Mouse (Mus musculus): ENCODE measurements around the gene Stxbp2. TPM values are rescaled to one million over a fixed set of nuclear protein-coding genes. Genes with fewer than 3 reads are reported as not detected.

Gene Stxbp2
- polyA plus RNA-seq, 1 experiment from 2014 or later = 38.7 TPM

DNA sequence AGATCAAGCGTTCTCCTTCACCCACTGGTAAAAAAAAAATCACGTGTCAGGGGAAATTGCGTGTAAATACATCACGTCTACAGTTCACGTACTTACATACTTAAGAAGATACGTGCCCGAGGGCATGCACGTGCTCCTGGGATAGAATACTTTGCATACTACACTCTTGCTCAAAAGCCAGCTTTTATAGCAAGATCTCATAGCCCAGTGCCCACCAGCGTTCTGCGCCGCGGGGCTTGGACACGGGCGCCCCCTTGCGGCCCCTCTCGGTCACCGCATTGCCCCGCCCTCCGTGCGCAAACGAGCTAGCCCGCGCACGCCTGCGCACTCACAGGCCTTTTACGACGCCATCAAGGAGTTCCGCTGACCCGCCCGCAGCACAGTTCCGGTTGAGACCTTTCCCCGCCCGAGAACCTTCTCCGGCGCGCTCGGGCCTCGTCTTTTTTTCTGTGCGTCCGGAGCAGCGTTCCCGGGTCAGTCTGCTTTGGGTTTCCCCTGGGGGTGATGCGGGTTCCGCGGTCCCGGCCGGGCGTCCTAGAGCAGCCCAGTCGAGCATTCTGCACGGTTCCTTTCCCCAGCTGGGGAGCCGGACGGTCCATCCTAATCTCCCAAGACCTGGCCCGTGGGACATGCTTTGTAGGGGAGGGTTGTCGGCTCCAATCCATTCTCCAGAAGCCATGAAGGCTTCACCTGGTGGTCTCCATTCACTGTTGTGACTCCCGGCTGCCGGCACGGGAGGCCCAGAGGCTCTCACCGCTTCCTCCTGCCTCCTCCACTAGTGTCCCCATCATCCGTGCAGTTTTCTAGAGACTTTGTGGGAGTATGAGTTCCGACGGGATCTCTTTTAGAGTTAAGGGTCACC lies 45.6 kb downstream of the Stxbp2 start, which contains the start of gene Trappc5:
Trappc5 (plus strand) TSS at position 169 of the 862 bp plus-strand sequence.
- Histone ChIP-seq H3K36me3 (peaks cover 30% of the 10 kb centered on the region), H3K4me3 (peak within 1 kb of the TSS; percentile 78), H3K27ac (peak within 1 kb of the TSS; percentile 94), H3K27me3 (ENCODE audit: insufficient read depth, poor library complexity, severe bottlenecking) (no peaks in the 10 kb centered on the region), H3K9me3 (peaks cover 5% of the 10 kb centered on the region; the same call in 1 of the 2 replicates), H3K4me1 (replicated peaks) (peaks cover 24% of the 10 kb centered on the region)
- WGBS = 2% methylated on average over 61 of the region's 61 CpGs
- peak; percentile 93 for DNase-seq (ENCODE audit: low spot score)

- peaks cover 5% of the 10 kb centered on the region; the same call in 1 of the 2 replicates for H3K9me3 ChIP-seq
- peaks cover 37% of the 10 kb centered on the region for H3K36me3 ChIP-seq
- WGBS = 10% methylated on average over 15 of the region's 15 CpGs
- no peaks in the 10 kb centered on the region for H3K27me3 ChIP-seq (ENCODE audit: insufficient read depth, poor library complexity, severe bottlenecking)
- peak overlapping the region; percentile 94 for H3K27ac ChIP-seq
- H3K4me3 ChIP-seq = peak overlapping the region; percentile 78
- no peak for DNase-seq (ENCODE audit: low spot score)
- peaks cover 24% of the 10 kb centered on the region for H3K4me1 ChIP-seq (replicated peaks)
Measured at GRCm38 (mm10) chr8:3676993-3677579, 46.3 kb downstream of the Stxbp2 start.

DNA sequence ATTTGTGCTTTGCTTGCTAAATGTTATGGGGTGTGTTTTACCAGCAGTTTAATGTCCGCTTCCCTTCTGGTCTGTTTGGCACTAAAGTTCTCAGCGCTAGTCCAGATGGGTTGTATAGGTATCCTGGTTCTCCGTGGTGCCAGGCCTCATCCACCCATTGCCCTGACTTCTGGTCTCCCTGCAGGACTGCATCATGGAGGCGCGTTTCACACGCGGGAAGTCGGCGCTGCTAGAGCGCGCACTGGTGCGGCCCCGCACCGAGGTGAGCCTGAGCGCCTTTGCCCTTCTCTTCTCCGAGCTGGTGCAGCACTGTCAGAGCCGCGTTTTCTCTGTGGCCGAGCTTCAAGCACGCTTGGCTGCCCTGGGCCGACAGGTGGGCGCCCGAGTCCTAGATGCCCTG lies 48.1 kb downstream of the Stxbp2 start:
- H3K36me3 ChIP-seq = peaks cover 46% of the 10 kb centered on the region
- 96% methylated on average over 23 of the region's 23 CpGs for WGBS

GRCm38 (mm10) chr8:3679236-3679635 lies 48.5 kb downstream of the Stxbp2 start:
- WGBS = 97% methylated on average over 23 of the region's 23 CpGs
- Histone ChIP-seq H3K9me3 (peaks cover 5% of the 10 kb centered on the region; the same call in 1 of the 2 replicates), H3K4me3 (no peak overlapping the region), H3K27ac (no peak overlapping the region), H3K36me3 (peaks cover 46% of the 10 kb centered on the region), H3K4me1 (replicated peaks) (peaks cover 18% of the 10 kb centered on the region), H3K27me3 (ENCODE audit: insufficient read depth, poor library complexity, severe bottlenecking) (no peaks in the 10 kb centered on the region)
- no peak for DNase-seq (ENCODE audit: low spot score)

More for the DNA sequence above, 48.1 kb downstream of the Stxbp2 start:
- Histone ChIP-seq H3K9me3 (peaks cover 5% of the 10 kb centered on the region; the same call in 1 of the 2 replicates), H3K27ac (no peak overlapping the region), H3K4me3 (no peak overlapping the region), H3K27me3 (ENCODE audit: insufficient read depth, poor library complexity, severe bottlenecking) (no peaks in the 10 kb centered on the region), H3K4me1 (replicated peaks) (peaks cover 18% of the 10 kb centered on the region)
- DNase-seq (ENCODE audit: low spot score) = no peak

- H3K36me3 ChIP-seq = peaks cover 46% of the 10 kb centered on the region
Measured at GRCm38 (mm10) chr8:3679656-3680055, 48.9 kb downstream of the Stxbp2 start.

GRCm38 (mm10) chr8:3682435-3682834 lies 51.7 kb downstream of the Stxbp2 start:
- Histone ChIP-seq H3K4me1 (replicated peaks) (peaks cover 13% of the 10 kb centered on the region), H3K27me3 (ENCODE audit: insufficient read depth, poor library complexity, severe bottlenecking) (no peaks in the 10 kb centered on the region), H3K36me3 (peaks cover 46% of the 10 kb centered on the region), H3K4me3 (no peak overlapping the region), H3K27ac (no peak overlapping the region), H3K9me3 (peaks cover 5% of the 10 kb centered on the region; the same call in 1 of the 2 replicates)
- DNase-seq (ENCODE audit: low spot score) = no peak
- 95% methylated on average over 5 of the region's 5 CpGs for WGBS

More at GRCm38 (mm10) chr8:3679656-3680055, 48.9 kb downstream of the Stxbp2 start:
- H3K4me3 ChIP-seq = no peak overlapping the region
- peaks cover 5% of the 10 kb centered on the region; the same call in 1 of the 2 replicates for H3K9me3 ChIP-seq
- WGBS = 95% methylated on average over 5 of the region's 5 CpGs
- H3K4me1 ChIP-seq (replicated peaks) = peaks cover 18% of the 10 kb centered on the region
- no peak for DNase-seq (ENCODE audit: low spot score)
- H3K27ac ChIP-seq = no peak overlapping the region
- H3K27me3 ChIP-seq (ENCODE audit: insufficient read depth, poor library complexity, severe bottlenecking) = no peaks in the 10 kb centered on the region

- DNase-seq (ENCODE audit: low spot score) = no peak
- Histone ChIP-seq H3K4me3 (no peak overlapping the region), H3K27ac (no peak overlapping the region), H3K9me3 (peaks cover 5% of the 10 kb centered on the region; the same call in 1 of the 2 replicates), H3K27me3 (ENCODE audit: insufficient read depth, poor library complexity, severe bottlenecking) (no peaks in the 10 kb centered on the region), H3K36me3 (peaks cover 44% of the 10 kb centered on the region), H3K4me1 (replicated peaks) (0 out of 2 replicates have a peak, but pooled peaks cover 5% of the 10 kb centered on the region)
- WGBS = 81% methylated on average over 6 of the region's 6 CpGs
Measured at GRCm38 (mm10) chr8:3683408-3684176, 52.8 kb downstream of the Stxbp2 start.

- Histone ChIP-seq H3K27me3 (ENCODE audit: insufficient read depth, poor library complexity, severe bottlenecking) (no peaks in the 10 kb centered on the region), H3K27ac (no peak overlapping the region), H3K9me3 (no peaks in the 10 kb centered on the region; the same call in 1 of the 2 replicates), H3K4me1 (replicated peaks) (no peaks in the 10 kb centered on the region), H3K4me3 (no peak overlapping the region), H3K36me3 (peaks cover 34% of the 10 kb centered on the region)
- DNase-seq (ENCODE audit: low spot score) = no peak
Measured at GRCm38 (mm10) chr8:3684530-3684929, 53.8 kb downstream of the Stxbp2 start.

GRCm38 (mm10) chr8:3685422-3685821 lies 54.7 kb downstream of the Stxbp2 start:
- WGBS = 73% methylated on average over 5 of the region's 5 CpGs
- H3K27ac ChIP-seq = no peak overlapping the region
- no peaks in the 10 kb centered on the region for H3K4me1 ChIP-seq (replicated peaks)
- DNase-seq (ENCODE audit: low spot score) = no peak
- H3K36me3 ChIP-seq = peaks cover 25% of the 10 kb centered on the region
- H3K4me3 ChIP-seq = no peak overlapping the region
- H3K27me3 ChIP-seq (ENCODE audit: insufficient read depth, poor library complexity, severe bottlenecking) = no peaks in the 10 kb centered on the region
- H3K9me3 ChIP-seq = no peaks in the 10 kb centered on the region; the same call in 1 of the 2 replicates

- DNase-seq (ENCODE audit: low spot score) = no peak
- Histone ChIP-seq H3K27ac (no peak overlapping the region), H3K36me3 (peaks cover 5% of the 10 kb centered on the region), H3K27me3 (ENCODE audit: insufficient read depth, poor library complexity, severe bottlenecking) (no peaks in the 10 kb centered on the region), H3K9me3 (no peaks in the 10 kb centered on the region; the same call in 1 of the 2 replicates), H3K4me1 (replicated peaks) (no peaks in the 10 kb centered on the region), H3K4me3 (no peak overlapping the region)
- 83% methylated on average over 6 of the region's 6 CpGs for WGBS
Measured at GRCm38 (mm10) chr8:3687537-3687936, 56.8 kb downstream of the Stxbp2 start.

GRCm38 (mm10) chr8:3690774-3691173 lies 60.0 kb downstream of the Stxbp2 start:
- H3K4me3 ChIP-seq = no peak overlapping the region
- no peaks in the 10 kb centered on the region for H3K27me3 ChIP-seq (ENCODE audit: insufficient read depth, poor library complexity, severe bottlenecking)
- H3K27ac ChIP-seq = no peak overlapping the region
- WGBS = 81% methylated on average over 3 of the region's 3 CpGs
- DNase-seq (ENCODE audit: low spot score) = no peak
- no peaks in the 10 kb centered on the region for H3K36me3 ChIP-seq
- no peaks in the 10 kb centered on the region for H3K4me1 ChIP-seq (replicated peaks)
- H3K9me3 ChIP-seq = no peaks in the 10 kb centered on the region; the same call in 1 of the 2 replicates
